Mouse (Mus musculus) ES-E14 (cell line): ENCODE measurements around the gene Trappc10. TPM values are rescaled to one million over a fixed set of nuclear protein-coding genes. Genes with fewer than 3 reads are reported as not detected.

ENCODE experiments used
- DNase-seq: peaks from one replicate; pipeline ENCODE4 v3.0.0-alpha.2; 2013; ENCODE audit warnings: low read depth, low spot score
- H3K27ac ChIP-seq: 2 replicates; pipeline ENCODE4 v1.5.1; 2012; ENCODE audit warnings: low read depth, mild to moderate bottlenecking, low read length, moderate library complexity, mixed read lengths; ENCODE audit not compliant: poor library complexity, insufficient read depth, severe bottlenecking
- H3K36me3 ChIP-seq: 2 replicates; pipeline ENCODE4 v1.6.1; 2012; ENCODE audit warnings: mild to moderate bottlenecking, low read length, moderate library complexity, mixed read lengths; ENCODE audit not compliant: control insufficient read depth, poor library complexity, insufficient read depth, severe bottlenecking
- H3K4me1 ChIP-seq, 2 experiments: fragments of 150-350 bp in 1 of 2; sonication (generic) in 1 of 2; 2 replicates each; pipeline ENCODE4 v1.6.1; 2012; ENCODE audit warnings: low read length in 2 of 2, mild to moderate bottlenecking in 1 of 2, mixed read lengths in 1 of 2; ENCODE audit not compliant: control insufficient read depth in 2 of 2, insufficient read depth in 2 of 2, poor library complexity in 1 of 2
- H3K4me3 ChIP-seq, 2 experiments: fragments of 150-350 bp in 1 of 2; sonication (generic) in 1 of 2; 2 replicates each; pipeline ENCODE4 v1.5.1; 2012; ENCODE audit warnings: low read length in 2 of 2, low read depth in 1 of 2, mild to moderate bottlenecking in 1 of 2, mixed read lengths in 1 of 2; ENCODE audit not compliant: insufficient read depth in 1 of 2, poor library complexity in 1 of 2, severe bottlenecking in 1 of 2
- H3K9ac ChIP-seq: 2 replicates; pipeline ENCODE4 v1.6.1; 2012; ENCODE audit warnings: low read depth, mild to moderate bottlenecking, low read length, mixed read lengths; ENCODE audit not compliant: poor library complexity, insufficient read depth, severe bottlenecking
- H3K9me3 ChIP-seq: fragments of 150-350 bp; sonication (generic); 2 replicates; pipeline ENCODE4 v1.6.1; 2012; ENCODE audit warnings: low read depth, mild to moderate bottlenecking, low read length; ENCODE audit not compliant: control insufficient read depth, insufficient read depth
- CHD2 ChIP-seq: IDR thresholded peaks from 2 replicates; pipeline ENCODE4 v1.6.1; 2014; ENCODE audit warnings: mild to moderate bottlenecking, low read depth, low read length, inconsistent platforms
- HCFC1 ChIP-seq: IDR thresholded peaks from 2 replicates; pipeline ENCODE4 v1.6.1; 2012; ENCODE audit warnings: low read length, inconsistent platforms, borderline replicate concordance; ENCODE audit not compliant: insufficient read depth
- MAFK ChIP-seq: IDR thresholded peaks from 2 replicates; pipeline ENCODE4 v1.6.1; 2014; ENCODE audit warnings: mild to moderate bottlenecking, low read depth, low read length, inconsistent platforms; ENCODE audit not compliant: insufficient read depth
- ZC3H11A ChIP-seq: IDR thresholded peaks from 2 replicates; pipeline ENCODE4 v1.6.1; 2012; ENCODE audit warnings: low read depth, mild to moderate bottlenecking, inconsistent platforms, low read length, borderline replicate concordance
- ZNF384 ChIP-seq: IDR thresholded peaks from 2 replicates; pipeline ENCODE4 v1.6.1; 2012; ENCODE audit warnings: low read depth, low read length, inconsistent platforms
- in situ Hi-C, 2 experiments: fragments of 600-800 bp; cut with MboI; formaldehyde crosslinking; loops; one replicate each; pipeline ENCODE4 v1.15.1; 2025; ENCODE audit warnings: low sequenced_read_pairs in 2 of 2, inconsistent platforms in 1 of 2; ENCODE audit not compliant: unreplicated experiment in 2 of 2
- total RNA-seq: library from RNA; depleted of rRNA; stranded (reverse); fragments of 300-350 nt; gene quantifications from 2 replicates; pipeline ENCODE4 v1.2.3, GENCODE M21; 2012

Trappc10 gene
- total RNA-seq, 1 experiment: 26.1 TPM

DNA sequence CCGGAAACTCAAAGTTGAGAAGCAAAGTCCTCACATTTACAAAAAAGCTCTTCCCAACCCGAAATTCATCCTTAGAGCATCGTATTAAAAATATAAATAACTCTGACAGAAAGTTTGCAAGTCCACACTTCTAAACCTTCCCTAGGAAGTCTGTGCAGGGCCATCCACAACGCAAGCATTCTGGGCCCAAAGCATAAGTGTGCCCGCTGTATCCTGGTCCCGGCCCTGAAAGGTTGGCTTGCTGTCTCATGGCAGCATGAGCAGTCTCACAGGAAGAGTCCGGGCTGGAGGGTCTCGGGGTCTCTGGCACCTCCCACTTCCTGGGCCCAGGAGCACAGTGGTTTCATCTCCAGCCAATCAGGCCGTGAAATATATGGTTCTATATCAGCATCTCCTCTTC, 72.9 kb downstream of the Trappc10 start:
- peaks cover 65% of the 10 kb centered on the region for H3K36me3 ChIP-seq

DNA sequence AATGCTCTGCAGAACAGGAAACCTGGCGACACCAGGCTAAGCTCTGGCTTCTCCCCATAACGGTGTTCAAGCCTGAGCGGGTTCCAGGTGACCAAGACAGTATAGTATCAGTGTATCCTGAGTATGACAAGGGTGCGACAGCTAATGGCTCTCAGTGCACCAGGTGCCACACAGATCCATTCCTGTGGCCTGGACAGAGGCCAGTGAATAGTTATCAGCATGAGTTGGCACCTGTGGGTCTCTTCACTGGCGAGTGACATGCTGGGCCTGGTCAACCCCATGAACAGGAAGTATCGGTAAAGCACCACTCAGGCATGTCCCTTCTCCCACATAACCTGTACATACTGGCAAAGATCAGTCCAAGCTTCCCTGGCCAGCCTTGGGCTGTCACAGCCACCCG, 73.4 kb downstream of the Trappc10 start:
- Histone ChIP-seq H3K4me1 (peaks cover 0 to 5% of the 10 kb centered on the region in 2 experiments; a peak in 1 of 4 replicates), H3K4me3 (no peak overlapping the region), H3K27ac (no peak overlapping the region), H3K36me3 (peaks cover 61% of the 10 kb centered on the region), H3K9ac (no peak overlapping the region), H3K9me3 (no peaks in the 10 kb centered on the region)
- in situ Hi-C loops: no loop called here
- no peak for DNase-seq
- TF ChIP-seq ZNF384 (no peak), ZC3H11A (no peak), HCFC1 (no peak), CHD2 (no peak), MAFK (no peak)

More for the DNA sequence above, 72.9 kb downstream of the Trappc10 start:
- TF ChIP-seq ZC3H11A (no peak), ZNF384 (no peak), MAFK (no peak), CHD2 (no peak), HCFC1 (no peak)
- in situ Hi-C loops: no loop called here
- Histone ChIP-seq H3K9me3 (no peaks in the 10 kb centered on the region), H3K4me3 (no peak overlapping the region), H3K9ac (no peak overlapping the region), H3K27ac (no peak overlapping the region), H3K4me1 (peaks cover 0 to 5% of the 10 kb centered on the region in 2 experiments; a peak in 1 of 4 replicates)
- no peak for DNase-seq

- no peak for DNase-seq
- Histone ChIP-seq H3K36me3 (peaks cover 55% of the 10 kb centered on the region), H3K9me3 (no peaks in the 10 kb centered on the region), H3K4me1 (peaks cover 0 to 5% of the 10 kb centered on the region in 2 experiments; a peak in 1 of 4 replicates), H3K9ac (peak overlapping the region; percentile 21; the same call in 1 of the 2 replicates), H3K27ac (no peak overlapping the region), H3K4me3 (no peak overlapping the region; a peak in 1 of 4 replicates)
- in situ Hi-C loops: no loop called here
- TF ChIP-seq HCFC1 (no peak), ZNF384 (no peak), ZC3H11A (no peak), MAFK (no peak)
Measured at GRCm38 (mm10) chr10:78170445-78170844, 74.0 kb downstream of the Trappc10 start.

DNA sequence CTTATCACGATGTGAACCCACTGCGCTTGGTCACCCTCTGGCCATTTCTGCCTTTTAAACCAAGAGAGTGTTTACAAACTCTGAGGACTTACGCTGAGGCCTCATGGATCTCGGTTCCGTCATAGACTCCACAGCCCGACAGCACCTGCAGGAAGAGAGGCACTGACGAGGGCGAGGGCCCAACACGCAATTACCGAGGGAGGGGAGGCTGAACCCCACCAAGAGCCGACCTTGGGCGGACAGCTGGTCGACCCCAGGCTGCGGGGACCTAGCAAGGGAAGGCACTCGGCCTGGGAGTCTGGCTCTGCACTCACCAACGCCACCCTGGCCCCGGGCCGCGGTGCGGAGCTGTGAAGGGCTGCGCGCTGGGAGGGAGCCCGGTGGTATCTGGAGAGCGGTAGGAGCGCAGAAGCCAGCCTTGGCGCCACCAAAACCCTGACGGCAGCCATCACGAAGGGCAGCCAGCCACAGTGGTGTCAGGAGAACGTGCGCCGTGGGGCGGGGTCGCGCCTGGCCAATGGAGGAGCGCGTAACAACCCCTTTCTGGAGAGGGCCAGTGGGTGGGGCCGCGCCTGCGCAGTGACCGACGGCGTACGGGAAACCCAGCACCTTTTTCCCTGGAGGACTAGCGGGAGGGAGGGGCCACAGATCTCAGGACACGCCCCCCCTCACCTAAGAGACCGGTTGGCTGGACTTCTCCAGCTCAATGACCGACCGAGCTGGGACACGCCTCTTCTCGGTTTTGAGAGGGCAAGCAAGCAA, 75.0 kb downstream of the Trappc10 start, which contains the start of gene D10Jhu81e:
Gene D10Jhu81e, minus strand, starts transcription at position 502 of the 762 bp plus-strand sequence.
- in situ Hi-C loops: loop anchor here in 1 of 2 experiments (10.0 kb wide), 1 partner anchor 145 kb away; no protein-coding TSS in a partner anchor
- Histone ChIP-seq H3K27ac (no peak within 1 kb of the TSS; the same call in 1 of the 2 replicates), H3K4me3 (peak within 1 kb of the TSS; percentile 80 to 86), H3K36me3 (peaks cover 46% of the 10 kb centered on the region), H3K9me3 (no peaks in the 10 kb centered on the region), H3K9ac (peak within 1 kb of the TSS; percentile 75), H3K4me1 (peaks cover 0 to 5% of the 10 kb centered on the region in 2 experiments; a peak in 1 of 4 replicates)
- peak; percentile 98 for DNase-seq
- TF ChIP-seq ZC3H11A (no peak), MAFK (no peak), HCFC1 (0 out of 2 replicates have a peak, but pooled peaks have one; percentile 41), ZNF384 (no peak), CHD2 (no peak)

GRCm38 (mm10) chr10:78168792-78169191, 75.6 kb downstream of the Trappc10 start:
- Histone ChIP-seq H3K27ac (no peak overlapping the region), H3K36me3 (peaks cover 42% of the 10 kb centered on the region), H3K4me3 (peak overlapping the region; percentile 80 to 86), H3K9me3 (no peaks in the 10 kb centered on the region), H3K4me1 (peaks cover 0 to 5% of the 10 kb centered on the region in 2 experiments; a peak in 1 of 4 replicates), H3K9ac (peak overlapping the region; percentile 75)
- in situ Hi-C loops: loop anchor here in 1 of 2 experiments (10.0 kb wide), 1 partner anchor 144 kb away; no protein-coding TSS in a partner anchor
- no peak for DNase-seq
- no peak for TF ChIP-seq ZC3H11A
- TF ChIP-seq ZNF384: no peak
- no peak for TF ChIP-seq HCFC1
- TF ChIP-seq CHD2: no peak
- no peak for TF ChIP-seq MAFK
